Mouse (Mus musculus): ENCODE results near the gene Dach1. TPM values are rescaled to one million over a fixed set of nuclear protein-coding genes. Genes with fewer than 3 reads are reported as not detected.

Gene Dach1
- polyA plus RNA-seq (2014; fragmentation: Illumina TruSeq; extraction: RNeasy Lipid Tissue Mini Kit (QIAGEN cat#74804); ENCODE audit: low read depth, low replicate concordance): 10.0 TPM

GRCm38 (mm10) chr14:98169421-98170076, at the start of gene Dach1:
Gene Dach1 (minus strand): TSS chr14:98169765.

